Mouse (Mus musculus) B cell, adult 2 months (primary cell): ENCODE data around the gene Ddb1.

Experiments
- DNase-seq, 2 experiments: peaks; one replicate each; pipeline ENCODE4 v3.0.0; 2022

Gene Ddb1

DNA sequence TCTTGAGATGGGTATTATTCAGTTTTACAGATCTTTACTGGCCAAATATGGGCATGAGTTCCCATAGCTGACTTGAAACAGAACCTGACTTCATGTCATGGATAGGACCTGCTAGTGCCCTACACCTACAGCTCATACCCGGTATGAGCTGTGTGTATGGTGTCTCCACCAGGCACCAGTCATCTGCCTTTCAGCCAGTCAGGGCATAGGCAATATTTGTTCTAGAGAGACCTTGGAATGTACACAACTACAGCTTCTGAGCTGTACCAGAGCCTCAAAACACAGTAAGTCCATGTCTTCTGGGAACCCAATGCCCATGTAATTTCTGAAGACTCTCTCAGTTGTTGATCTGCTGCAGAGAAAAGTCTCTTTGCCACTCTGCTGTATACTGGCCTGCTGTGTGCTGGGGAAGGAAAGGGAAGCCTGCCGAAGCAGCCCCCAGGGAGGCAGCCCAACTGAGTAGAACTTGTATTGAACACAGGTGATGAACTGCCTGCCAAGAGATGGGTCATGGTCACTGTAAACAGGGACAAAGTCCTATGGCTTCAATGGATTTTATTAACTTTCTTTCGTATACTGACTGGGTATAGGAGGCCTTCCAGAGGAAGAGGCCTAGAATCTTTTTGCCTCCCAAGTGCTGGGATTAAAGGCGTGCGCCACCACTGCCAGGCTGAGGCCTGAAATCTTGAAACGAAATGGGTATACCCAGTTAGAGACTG, 13.3 kb upstream of the Ddb1 start:
- DNase-seq = no peak

DNA sequence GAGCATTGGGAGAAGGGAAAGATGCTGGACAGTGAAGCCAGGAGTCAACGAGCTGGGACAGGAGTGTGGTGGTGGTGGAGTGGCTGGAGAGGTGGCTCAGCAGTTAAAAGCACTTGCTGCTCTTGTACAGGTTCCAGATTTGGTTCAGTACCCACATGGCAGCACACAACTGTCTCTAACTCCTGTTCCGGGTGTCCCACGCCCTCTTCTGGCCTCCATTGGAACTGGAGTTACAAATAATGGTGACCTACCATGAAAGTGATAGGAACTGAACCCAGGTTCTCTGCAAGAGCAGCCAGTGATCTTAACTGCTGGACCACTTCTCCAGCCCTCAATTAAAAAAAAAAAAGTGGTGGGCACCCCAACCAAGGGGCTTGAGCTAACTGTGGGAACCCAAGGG, 6.9 kb upstream of the Ddb1 start:
- DNase-seq = peak; percentile 58 to 62

DNA sequence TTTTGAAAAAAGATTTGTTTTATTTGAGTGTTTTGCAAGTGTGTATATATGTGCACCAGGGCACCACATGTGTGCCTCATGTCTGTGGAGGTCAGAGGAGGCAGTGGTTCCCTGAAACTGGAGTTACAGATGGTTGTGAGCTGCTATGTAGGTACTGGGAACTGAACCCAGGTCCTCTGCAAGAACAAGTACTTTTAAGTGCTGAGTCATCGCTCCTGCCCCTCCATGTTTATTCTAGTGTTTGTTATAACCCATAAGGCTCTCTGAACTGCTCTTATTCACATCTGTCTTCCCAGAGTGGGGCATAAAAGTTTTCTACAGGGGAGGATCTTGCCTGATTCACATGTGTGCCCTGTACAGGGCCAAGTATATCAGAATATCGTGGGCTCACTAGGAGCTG, 5.5 kb upstream of the Ddb1 start:
- DNase-seq = no peak

DNA sequence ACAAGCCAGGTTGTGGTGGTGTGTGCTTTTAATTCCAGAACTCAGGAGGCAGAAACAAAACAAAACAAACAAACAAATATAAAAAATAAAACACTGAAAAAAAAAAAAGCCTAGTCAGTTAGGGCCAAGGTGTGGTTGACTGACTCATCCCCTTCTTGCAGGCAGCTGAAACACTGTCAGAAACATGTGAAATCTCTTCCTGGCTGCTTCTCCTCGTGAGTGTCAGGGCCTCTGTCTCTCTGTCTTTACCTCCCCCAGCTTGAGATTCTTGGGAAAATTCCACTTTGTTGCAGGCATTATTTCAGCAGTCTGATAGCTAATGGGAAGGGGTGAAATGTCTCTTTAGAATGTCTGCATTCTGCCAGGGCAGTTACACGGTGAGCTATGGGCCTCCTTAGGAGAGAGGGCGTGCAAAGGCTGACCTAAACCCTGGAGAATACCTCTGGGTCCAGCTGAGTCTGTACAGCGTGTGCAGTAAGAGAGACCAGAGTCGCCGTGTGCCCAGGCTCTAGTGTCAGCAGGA, 2.8 kb upstream of the Ddb1 start:
- DNase-seq = no peak

DNA sequence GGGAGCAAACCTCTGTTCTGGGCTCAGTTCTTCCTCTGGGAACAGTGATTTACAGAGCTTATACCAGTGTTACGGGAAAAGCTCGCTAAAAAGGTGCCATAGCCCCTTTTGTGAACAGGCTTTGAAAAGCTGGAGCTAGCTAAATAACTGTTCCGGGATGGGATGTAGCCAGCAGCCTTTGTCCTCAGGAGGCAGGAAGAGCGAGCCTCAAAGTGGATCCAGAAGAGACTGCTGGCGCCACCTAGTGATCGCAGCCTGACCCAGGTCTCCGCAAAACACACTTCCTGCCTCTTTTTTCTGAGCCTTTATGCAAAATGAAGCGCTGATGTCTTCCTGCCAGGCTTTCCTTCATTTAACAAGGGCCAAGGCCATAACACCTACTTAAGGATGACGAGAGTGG, 2.3 kb upstream of the Ddb1 start:
- DNase-seq = peak; percentile 86

DNA sequence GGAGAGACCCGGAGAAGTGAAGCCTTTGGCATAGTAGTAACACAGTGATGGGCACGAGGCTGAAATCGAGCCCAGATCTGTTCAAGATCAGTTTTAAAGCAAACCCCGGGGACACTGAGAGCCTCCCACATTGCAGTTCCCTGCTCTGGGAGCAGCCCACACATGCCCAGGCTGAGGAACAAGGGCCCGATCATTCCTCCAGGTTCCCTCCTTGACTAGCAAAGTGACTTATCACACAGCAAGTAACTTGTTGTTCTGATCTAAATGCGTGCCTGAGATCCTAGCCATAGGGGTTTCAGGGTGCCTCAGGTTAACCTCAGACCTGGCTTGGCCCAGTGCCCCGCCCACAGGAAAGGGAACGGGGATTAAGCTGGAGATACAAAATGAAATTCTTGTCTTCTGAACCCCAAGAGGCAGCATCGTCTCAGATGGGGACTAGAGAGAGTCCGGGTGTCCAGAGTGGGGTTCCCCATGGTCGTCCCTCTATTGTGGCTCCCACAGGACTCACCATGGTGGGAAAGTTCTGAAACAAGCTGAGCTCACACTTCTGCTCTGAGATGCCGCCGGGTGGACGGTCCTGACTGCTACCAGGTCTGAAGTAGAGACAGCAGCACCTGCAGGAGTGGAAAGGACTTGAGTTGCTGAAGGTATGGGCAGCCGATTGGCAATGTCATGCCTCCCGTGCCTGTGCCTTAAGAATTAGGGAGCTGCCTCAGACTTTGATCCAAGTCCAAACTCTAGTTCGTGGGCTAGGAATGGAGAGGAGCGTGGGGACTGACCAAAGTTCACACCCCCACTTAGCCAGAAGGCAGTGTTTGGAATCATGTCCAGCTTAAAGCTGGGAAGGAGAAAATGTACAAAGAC, 1.2 kb upstream of the Ddb1 start:
- DNase-seq = no peak

DNA sequence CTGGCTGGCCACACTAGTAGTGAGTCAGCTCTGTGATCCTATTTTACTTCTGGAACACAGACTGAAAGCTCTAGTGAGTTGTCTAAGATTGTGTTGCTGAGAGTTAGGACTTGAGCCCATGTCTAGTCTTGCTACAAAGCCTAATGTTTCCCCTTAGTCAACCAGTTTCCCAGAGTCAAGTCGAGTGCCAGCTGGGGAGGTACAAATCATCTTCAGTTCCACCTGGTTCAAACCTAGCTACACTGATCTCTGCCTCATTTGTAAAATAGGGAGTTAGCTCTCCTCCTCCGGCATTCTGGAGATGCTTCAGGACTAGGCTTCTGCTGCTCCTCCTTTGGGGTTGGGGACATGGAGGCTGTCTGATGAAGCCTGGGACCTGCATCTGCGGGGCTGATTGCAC, 593 bp upstream of the Ddb1 start:
- no peak for DNase-seq

DNA sequence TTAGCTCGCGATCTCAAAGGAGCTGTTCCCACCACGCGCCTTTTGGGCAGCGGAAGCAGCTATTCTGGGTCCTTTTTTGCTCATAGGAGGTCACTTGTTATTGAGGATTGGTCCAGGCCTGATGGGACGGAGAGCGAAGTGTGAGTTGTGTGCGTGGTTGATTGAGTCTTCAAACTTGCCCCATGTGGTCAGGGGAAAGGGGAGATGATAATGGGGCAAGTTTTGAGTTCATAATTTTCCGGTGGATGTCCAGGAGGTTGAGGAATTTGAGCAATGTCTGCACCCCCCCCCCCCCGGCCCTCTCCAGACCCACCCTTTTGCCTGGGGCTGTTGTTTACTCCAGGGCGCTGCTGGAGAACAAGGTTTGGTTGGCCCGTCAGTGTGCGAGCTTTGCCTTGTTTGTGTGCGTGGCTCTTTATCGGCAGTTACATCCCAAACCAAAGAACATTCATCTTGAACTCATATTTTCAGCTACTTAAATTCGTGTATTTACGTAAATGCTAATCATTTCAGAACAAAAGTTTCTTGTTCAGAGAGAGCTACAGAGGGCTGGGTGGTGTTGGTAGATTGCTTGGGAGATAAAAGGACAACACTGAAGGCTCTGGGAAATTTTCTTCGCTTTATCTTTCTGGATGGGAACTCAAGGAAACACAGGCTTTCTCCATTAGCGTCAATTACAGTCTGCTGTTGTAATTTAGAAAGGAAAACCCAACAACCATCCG, 935 bp downstream of the Ddb1 start:
- DNase-seq = no peak

DNA sequence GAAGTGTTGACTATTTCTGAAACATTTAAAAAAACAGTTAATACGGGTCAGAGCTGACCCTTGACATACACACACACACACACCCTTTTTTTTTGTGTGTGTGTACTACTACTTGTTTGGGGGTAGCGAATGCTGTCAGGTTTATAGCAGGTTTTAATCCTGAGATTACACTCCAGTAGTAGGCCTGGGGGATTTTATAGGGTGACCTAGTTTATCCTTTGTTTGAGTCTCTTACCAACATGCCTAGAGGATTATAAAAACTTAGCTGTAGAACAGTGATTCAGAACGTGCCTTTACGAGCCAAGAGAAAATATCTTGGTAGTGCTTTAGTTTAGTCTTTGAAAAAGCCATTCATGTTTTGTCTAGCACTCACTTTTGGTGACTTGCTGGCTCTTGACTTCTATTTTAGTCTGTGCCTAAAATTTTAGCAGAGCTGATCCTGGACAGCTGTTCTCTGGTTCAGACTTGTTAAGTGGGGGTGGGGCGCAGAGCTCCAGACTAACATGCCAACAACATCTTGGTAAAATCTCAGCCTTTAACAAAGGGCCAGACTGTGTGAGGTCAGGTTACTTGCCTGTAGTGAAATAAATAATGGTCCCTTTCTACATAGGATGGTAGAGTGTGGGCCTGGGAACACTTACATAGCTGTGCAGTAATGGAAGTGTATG, 3.6 kb downstream of the Ddb1 start:
- no peak for DNase-seq

DNA sequence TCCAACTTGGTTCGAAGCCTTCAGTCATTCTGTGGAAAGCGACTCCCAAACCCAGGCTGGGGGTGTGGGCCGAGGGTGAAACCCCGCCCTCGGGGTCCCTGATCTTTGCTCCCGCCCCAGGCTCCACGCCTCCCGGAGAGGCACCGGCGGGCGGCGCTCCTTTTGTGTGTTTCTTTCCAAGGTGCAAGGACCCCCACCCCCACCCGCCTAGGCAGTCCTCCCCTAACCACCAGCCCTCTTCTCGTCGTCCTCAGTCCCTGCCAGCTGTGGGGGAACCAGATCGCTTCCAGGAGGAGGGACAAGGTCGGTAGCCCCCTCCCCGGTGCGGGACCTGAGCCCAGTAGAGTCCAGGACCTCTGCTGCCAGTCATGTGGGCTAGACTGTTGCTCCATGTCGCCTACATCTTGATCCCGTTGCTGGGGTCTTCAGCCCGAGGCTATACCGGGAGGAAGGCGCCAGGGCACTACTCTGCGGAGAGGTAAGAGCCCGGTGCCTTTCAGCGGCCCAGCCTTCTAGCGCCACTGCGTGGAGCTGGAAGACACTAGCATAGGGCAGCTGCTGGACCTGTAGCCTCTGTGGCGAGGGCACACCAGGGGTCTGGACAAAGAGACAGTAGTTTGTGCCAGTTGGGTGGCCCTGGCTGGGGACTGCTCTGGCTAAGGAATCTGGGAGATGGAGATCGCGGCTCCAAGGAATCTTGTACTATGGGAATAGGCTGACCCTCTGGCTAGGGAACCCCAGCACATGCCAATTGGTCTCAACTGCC, 29.2 kb downstream of the Ddb1 start, which contains the start of gene Vwce:
Vwce (plus strand) TSS at position 108 of the 766 bp plus-strand sequence.
- DNase-seq = peak; percentile 10 to 22

DNA sequence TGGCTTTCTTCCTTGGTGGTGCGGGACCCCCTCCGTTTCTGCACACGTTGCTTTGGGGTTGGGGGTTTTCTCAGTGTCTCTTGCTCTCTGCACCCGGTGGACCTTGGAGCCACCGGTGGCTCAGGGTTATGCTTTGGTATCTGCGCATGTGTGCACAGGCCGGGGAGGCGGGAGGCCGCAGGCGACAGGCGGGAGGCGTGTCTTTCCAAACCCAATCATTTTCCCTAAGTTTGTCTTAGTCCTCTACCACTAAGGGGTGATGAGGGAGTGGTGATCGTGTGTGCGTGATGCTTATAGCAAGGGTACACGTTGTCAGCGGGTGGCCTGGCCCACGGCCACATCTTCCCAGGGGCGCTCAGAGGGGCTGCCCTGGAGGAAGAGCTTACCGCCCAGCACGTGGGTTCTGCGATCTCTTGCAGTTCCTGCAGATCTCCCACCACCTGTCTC, 29.8 kb downstream of the Ddb1 start:
- peak in 1 of 2 experiments; percentile 5 for DNase-seq

DNA sequence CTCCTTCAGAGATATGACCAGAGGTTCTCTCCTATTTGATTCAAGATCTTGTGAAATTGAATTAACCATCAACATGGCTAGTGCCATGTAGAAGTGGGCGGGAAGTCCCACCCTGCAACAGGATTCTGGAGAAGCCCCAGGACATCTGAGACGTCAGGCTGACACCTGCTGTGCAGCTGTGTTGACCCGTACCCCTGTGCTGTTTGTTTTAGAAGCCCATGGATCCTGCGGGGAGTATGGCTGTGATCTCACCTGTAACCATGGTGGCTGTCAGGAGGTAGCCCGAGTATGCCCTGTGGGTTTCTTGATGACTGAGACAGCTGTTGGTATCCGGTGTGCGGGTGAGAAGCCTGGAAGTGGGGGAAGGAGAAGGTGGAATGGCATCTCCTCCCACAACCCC, 32.7 kb downstream of the Ddb1 start:
- no peak for DNase-seq

DNA sequence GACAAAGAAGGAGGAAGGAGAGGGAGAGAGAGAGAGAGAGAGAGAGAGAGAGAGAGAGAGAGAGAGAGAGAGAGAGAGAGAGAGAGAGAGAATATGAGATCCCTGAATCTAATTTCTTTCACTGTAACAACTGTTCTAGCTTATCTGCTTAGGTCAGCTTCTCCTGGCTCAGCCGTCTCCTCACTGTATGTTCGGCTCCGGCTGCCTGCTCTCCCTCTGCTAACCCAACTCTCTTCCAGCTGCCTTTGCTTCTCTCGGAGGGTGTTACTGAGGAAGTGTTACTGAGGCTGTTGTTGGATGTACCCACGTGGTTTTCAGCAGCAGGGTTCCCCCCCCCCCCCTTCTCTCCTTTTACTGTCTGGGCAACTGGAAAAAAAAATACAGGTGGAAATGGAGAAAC, 35.0 kb downstream of the Ddb1 start:
- no peak for DNase-seq

DNA sequence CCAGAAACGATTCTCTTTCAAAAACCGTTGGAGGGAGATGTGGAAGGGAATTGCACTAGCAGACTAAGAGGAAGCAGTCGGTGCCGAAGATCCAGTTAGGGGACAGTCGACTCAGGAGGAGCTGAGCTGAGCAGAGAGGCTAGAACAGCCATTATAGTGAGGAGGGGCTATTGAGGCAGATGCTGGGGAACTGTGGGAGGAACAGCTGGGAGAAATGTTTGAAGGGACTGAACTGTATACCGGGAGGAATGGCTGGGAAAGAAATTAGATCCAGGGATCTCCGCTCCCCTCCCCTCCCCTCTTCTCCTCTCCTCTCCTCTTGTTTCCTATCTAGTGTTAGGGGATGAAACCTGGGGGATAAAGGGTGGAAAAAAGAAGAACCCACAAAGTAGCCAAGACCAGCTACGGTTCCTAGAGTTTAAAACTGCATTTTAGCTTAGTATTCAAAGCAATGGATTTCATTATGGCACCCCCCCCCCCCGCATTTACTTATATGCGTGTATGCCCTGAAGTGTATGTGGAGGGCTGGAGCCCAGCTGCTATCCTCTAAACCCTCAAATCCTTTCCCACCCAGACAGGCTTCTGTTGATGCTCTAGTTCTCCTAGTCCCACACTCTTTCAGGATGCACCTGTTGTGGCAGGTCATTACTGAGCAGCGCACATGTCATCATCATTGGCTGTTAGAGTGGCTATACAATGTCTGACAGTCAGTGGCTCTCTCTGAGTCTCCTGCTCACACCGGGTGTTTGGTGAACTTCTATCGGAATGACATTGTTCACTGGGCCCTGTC, 35.7 kb downstream of the Ddb1 start:
- DNase-seq = no peak

DNA sequence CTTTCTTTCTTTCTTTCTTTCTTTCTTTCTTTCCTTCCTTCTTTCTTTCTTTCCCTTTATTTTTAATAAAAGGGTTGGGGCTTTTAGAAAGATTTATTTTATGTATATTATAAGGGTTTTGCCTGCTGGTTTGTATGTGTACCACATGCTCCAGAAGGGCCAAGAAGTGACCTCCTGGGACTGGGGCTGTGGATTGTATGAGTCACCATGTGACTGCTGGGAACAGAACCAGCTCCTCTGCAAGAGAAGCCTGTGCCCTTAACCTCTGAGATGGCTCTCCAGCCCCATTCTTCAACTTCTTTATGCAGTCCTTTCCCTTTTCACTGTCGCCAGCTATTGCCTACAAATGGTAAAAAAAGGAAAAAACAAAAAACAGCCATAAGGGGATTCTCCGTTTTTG, 40.5 kb downstream of the Ddb1 start:
- no peak for DNase-seq

DNA sequence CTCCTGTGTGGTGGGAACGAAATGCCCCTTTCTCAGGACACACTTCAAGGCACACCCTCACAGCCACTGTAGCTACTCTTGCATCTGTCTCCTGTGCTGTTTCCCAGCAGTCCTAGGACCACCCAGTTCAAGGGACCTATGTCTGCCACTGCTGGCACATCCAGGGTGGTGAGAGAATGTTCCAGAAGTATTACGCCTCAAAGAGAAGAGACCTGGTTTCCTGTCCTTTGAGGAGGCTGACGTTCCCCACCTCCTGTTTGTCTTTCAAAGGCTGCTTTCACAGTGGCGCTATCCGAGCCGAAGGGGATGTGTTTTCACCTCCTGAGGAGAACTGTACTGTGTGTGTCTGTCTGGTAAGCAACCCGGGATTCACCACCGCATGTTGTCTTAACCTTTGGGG, 43.0 kb downstream of the Ddb1 start:
- DNase-seq = no peak

DNA sequence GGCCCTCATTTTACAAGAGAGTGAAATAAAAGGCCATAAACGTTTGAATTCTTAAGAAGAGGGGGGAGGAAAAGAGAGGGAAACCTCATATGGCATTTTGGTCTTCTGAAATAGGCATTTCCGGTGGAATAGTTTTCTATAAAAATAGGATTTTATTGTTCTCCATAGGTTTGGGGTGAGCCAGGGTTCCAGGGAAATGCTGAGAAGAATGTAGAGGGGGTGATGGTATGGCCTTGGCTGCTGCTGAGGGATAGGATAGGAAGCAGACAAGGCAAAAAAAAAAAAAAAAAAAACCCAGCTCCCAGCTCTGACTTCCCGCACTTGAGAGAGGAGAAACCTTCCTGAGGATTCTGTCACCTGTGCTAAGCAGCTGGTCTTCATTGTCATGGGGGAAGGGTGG, 50.9 kb downstream of the Ddb1 start:
- DNase-seq = no peak

DNA sequence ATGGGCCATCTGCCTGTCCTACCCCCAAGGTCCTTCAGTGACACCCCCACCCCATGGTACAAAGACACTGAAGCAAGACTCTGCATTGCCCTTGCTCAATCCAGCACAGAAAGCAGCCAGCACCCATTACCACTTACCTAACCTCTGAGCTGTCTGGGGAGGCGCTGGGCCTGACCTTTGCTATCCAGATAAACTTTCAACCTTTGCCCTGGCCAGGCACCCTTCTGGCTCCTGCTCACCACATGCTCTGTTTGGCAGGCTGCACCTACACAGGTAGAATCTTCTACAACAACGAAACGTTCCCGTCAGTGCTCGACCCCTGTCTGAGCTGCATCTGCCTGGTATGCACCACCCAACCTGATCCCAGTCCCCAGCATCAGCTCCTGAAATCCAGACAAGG, 52.6 kb downstream of the Ddb1 start:
- DNase-seq = no peak

DNA sequence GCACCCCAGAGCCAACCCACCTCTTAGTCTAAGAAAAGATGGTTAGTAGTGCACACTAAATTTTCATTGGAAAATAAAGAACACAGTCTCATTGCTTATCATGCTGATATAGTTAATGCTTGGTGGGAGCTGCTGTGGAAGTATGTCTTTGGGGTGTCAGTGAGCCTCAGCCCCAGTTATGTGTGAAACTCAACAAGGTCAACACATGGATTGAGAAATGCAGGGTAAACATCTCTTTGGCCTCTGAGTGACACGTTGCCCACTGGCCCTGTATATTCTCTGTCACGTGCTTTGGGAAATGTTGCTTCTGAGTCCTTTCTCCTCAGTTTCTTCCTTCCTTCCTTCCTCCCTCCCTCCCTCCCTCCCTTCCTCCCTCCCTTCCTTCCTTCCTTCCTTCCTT, 53.3 kb downstream of the Ddb1 start:
- no peak for DNase-seq

DNA sequence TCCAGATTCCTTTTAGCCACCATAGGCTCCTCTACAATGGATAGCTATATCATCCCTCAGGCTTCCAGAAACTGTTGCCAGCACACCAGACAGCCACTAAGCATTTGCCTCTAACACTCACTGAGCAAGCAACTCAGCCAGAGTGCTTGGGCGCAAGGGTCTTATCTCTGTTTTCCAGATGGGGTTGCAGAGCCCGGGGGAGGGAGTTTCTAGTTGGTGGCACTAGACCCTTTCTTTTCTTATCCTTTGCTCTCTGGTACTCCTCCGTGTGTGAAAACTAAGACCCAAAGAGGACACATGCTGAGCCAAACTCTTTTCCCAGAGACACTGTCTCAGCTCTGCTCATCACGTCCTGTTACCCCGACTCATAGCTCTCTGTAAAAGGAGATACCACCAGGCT, 56.2 kb downstream of the Ddb1 start:
- DNase-seq = no peak

DNA sequence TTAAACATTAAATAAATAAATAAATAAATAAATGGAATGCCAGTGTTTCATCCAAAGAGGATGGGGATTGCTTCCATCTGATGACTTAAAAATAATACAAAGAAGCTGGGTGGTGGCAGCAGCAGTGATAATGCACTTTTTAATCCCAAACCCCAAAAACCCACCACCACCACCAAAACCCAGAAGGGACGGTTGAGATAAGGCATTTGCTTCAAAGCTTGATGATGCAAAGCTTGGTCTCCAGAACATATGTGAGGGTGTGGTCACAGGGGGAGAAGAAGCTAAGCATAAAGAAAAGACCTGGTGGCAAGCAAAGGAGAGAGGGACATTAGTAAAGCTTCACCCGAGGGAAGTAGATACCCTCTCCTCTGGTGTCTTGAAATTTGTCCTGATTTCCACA, 56.8 kb downstream of the Ddb1 start:
- no peak for DNase-seq
